Mouse (Mus musculus) liver, embryonic 14.5 days (tissue): ENCODE measurements around the gene Chchd10.

Source experiments
- CTCF ChIP-seq: IDR thresholded peaks from 2 replicates; pipeline ENCODE4 v1.5.1; 2016; ENCODE audit warnings: antibody characterized with exemption, low read depth, control low read depth
- EP300 ChIP-seq: IDR thresholded peaks from 2 replicates; pipeline ENCODE4 v1.6.1; 2016; ENCODE audit warnings: antibody characterized with exemption, low read depth

GRCm38 (mm10) chr10:75919026-75919425 lies 13.9 kb upstream of the Chchd10 start:
- TF ChIP-seq CTCF (no peak), EP300 (no peak)
